Mouse (Mus musculus) liver, adult 2 months (tissue): Measurements from ENCODE around the gene Cyb5r4.

Experiments
- CTCF ChIP-seq: fragments of 200-500 bp; IDR thresholded peaks from 2 replicates; pipeline ENCODE4 v1.5.1; 2011; ENCODE audit warnings: low read depth, low read length, control low read depth
- POLR2A ChIP-seq: fragments of 200-500 bp; IDR thresholded peaks from 2 replicates; pipeline ENCODE4 v1.6.1; 2011; ENCODE audit warnings: low read length, control low read depth; ENCODE audit not compliant: insufficient read depth; ENCODE audit errors: extremely low read depth

DNA sequence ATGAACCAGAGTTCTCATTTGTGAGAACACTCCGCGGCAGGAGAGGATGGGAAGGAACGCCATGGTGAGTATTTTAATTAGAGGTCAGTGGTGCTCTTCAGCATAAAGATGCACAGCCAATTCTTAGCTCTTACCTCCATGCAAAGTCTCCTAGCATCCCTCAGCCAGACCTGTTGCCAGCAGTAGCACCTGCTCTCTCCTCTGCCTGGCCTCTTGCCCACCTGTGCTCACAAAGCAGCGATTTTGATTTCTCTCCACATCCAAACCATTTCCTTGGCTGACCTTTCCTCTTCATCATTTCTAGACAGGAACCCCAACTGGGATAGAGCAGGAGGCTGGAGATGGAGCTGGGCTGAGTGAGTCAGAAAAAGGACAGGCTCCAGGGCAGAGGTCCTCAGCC is 65.2 kb downstream of the Cyb5r4 start:
- TF ChIP-seq CTCF (no peak), POLR2A (no peak)
